Mouse (Mus musculus): Measurements from ENCODE around the gene Cox7b.

- TF ChIP-seq CTCF (IDR thresholded peaks at IDR 0.05; ENCODE audit: borderline replicate concordance, extremely low read depth, insufficient read depth, insufficient read length) (no peak), POLR2A (IDR thresholded peaks at IDR 0.05; ENCODE audit: borderline replicate concordance, extremely low read depth, insufficient read depth, insufficient read length, poor library complexity, severe bottlenecking) (no peak)
Observed at GRCm38 (mm10) chrX:106031124-106031523, 15.6 kb downstream of the Cox7b start.
